Mouse (Mus musculus): ENCODE data around the gene Pnp2. TPM values are rescaled to one million over a fixed set of nuclear protein-coding genes. Genes with fewer than 3 reads are reported as not detected.

Pnp2 gene
- 1.5 and 2.1 TPM in 2 replicates for polyA plus RNA-seq (2021; fragmentation: Nextera tagmentation)
- long read RNA-seq, experiment 1, partial matches to known transcripts, result 0 of 4 reads
- long read RNA-seq, experiment 1, other reads (novel, unspliced or antisense), result 1 of 4 reads
- long read RNA-seq, experiment 2, partial matches to known transcripts, result 0 of 3 reads
- long read RNA-seq, experiment 2, other reads (novel, unspliced or antisense), result 0 of 3 reads

GRCm38 (mm10) chr14:50955942-50956508 lies at the start of gene Pnp2:
Gene Pnp2 (plus strand): TSS chr14:50955992.

DNA sequence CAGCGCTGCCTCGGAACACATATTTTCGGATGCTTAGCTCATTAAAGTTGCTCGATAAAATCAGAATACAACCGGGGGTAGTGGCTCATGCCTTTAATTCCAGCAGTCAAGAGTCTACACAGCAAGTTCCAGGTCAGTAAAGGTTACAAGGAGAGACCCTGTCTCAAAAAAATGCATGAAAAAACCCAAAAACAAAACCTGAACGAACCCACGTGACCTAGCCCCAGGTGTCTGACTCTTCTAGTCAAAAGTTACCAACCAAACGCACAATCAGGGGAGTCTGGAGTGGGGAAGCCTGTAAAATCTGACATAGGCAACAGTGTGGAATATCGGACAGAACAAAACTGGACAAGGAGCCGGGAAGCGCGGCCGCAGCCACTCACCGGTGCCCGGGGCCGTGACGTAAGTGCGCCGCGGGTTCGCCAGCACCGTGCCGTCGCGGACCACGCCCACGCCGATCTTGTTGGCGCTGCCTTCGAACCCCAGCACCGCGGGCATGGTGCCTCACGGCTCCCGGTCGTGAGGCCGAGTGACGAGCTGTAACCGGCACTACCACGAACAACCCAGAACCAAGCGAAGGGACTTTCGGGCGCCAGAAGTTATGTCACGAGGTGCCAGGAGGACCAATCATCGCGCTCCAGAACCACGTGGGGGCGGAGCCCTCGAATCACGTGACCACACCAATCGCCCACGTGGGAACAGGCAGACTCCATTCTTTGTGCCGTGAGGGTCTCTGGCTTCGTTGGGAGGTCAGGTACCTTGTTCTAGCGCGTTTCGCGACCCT lies 31.3 kb upstream of the Pnp2 start, which contains the start of the genes Osgep and Apex1:
Osgep (minus strand) TSS at position 613 of the 784 bp plus-strand sequence.
Apex1 (plus strand) TSS at position 688 of the 784 bp plus-strand sequence.

GRCm38 (mm10) chr14:50930754-50931492 lies 24.9 kb upstream of the Pnp2 start, which contains the start of the genes Pip4p1 and Pnp:
Gene Pip4p1 (minus strand): TSS chr14:50930856.
Gene Pnp (plus strand): TSS chr14:50931082.

GRCm38 (mm10) chr14:50943932-50944667 lies 11.7 kb upstream of the Pnp2 start, which contains the start of gene Gm49342:
Gene Gm49342 (plus strand): TSS chr14:50944517.

GRCm38 (mm10) chr14:51007152-51007801 lies 51.5 kb downstream of the Pnp2 start, which contains the start of gene Rnase10:
Gene Rnase10 (plus strand): TSS chr14:51007751.

Other genes with a start within 250 kb of the Pnp2 start
- not detected in 2 replicates for gene Olfr748, start 248.6 kb upstream of the Pnp2 start, polyA plus RNA-seq (2021; fragmentation: Nextera tagmentation)
- gene Olfr749, start 210.9 kb upstream of the Pnp2 start, polyA plus RNA-seq (2021; fragmentation: Nextera tagmentation), result not detected in 2 replicates
- gene Ttc5, start 170.5 kb upstream of the Pnp2 start, polyA plus RNA-seq (2021; fragmentation: Nextera tagmentation), result 45.5 and 53.6 TPM in 2 replicates
- gene Ccnb1ip1, start 148.3 kb upstream of the Pnp2 start, polyA plus RNA-seq (2021; fragmentation: Nextera tagmentation), result not detected in 2 replicates
- 20.4 and 20.8 TPM in 2 replicates for gene Parp2, start 148.2 kb upstream of the Pnp2 start, polyA plus RNA-seq (2021; fragmentation: Nextera tagmentation)
- 1.5 and 2.0 TPM in 2 replicates for gene Tep1, start 85.4 kb upstream of the Pnp2 start, polyA plus RNA-seq (2021; fragmentation: Nextera tagmentation)
- gene Klhl33, start 58.5 kb upstream of the Pnp2 start, polyA plus RNA-seq (2021; fragmentation: Nextera tagmentation), result 0.61 and 0.65 TPM in 2 replicates
- 58.6 and 80.7 TPM in 2 replicates for gene Osgep, start 31.1 kb upstream of the Pnp2 start, polyA plus RNA-seq (2021; fragmentation: Nextera tagmentation)
- gene Apex1, start 31.0 kb upstream of the Pnp2 start, polyA plus RNA-seq (2021; fragmentation: Nextera tagmentation), result 69.3 and 83.9 TPM in 2 replicates
- 42.9 and 88.9 TPM in 2 replicates for gene Pip4p1, start 25.1 kb upstream of the Pnp2 start, polyA plus RNA-seq (2021; fragmentation: Nextera tagmentation)
- gene Pnp, start 24.9 kb upstream of the Pnp2 start, polyA plus RNA-seq (2021; fragmentation: Nextera tagmentation), result 7.8 and 10.7 TPM in 2 replicates
- gene Gm49342, start 11.5 kb upstream of the Pnp2 start, polyA plus RNA-seq (2021; fragmentation: Nextera tagmentation), result not detected in 2 replicates
- 0.09 and 0.13 TPM in 2 replicates for gene Rnase10, start 51.8 kb downstream of the Pnp2 start, polyA plus RNA-seq (2021; fragmentation: Nextera tagmentation)
- gene Rnase9, start 85.9 kb downstream of the Pnp2 start, polyA plus RNA-seq (2021; fragmentation: Nextera tagmentation), result not detected in 2 replicates
- not detected in 2 replicates for gene Rnase11, start 94.2 kb downstream of the Pnp2 start, polyA plus RNA-seq (2021; fragmentation: Nextera tagmentation)
- gene Rnase12, start 101.7 kb downstream of the Pnp2 start, polyA plus RNA-seq (2021; fragmentation: Nextera tagmentation), result not detected in 2 replicates
- gene Olfr750, start 118.4 kb downstream of the Pnp2 start, polyA plus RNA-seq (2021; fragmentation: Nextera tagmentation), result not detected in 2 replicates
- gene Rnase4, start 135.1 kb downstream of the Pnp2 start, polyA plus RNA-seq (2021; fragmentation: Nextera tagmentation), result 17.0 and 17.2 TPM in 2 replicates
- 3.2 and 3.5 TPM in 2 replicates for gene Ang, start 135.2 kb downstream of the Pnp2 start, polyA plus RNA-seq (2021; fragmentation: Nextera tagmentation)
- gene Eddm3b, start 158.4 kb downstream of the Pnp2 start, polyA plus RNA-seq (2021; fragmentation: Nextera tagmentation), result not detected in 2 replicates
- 0.10 and 0.44 TPM in 2 replicates for gene Rnase6, start 167.9 kb downstream of the Pnp2 start, polyA plus RNA-seq (2021; fragmentation: Nextera tagmentation)
- 1.2 and 1.7 TPM in 2 replicates for gene Rnase1, start 190.8 kb downstream of the Pnp2 start, polyA plus RNA-seq (2021; fragmentation: Nextera tagmentation)
- not detected in 2 replicates for gene Rnase2b, start 206.3 kb downstream of the Pnp2 start, polyA plus RNA-seq (2021; fragmentation: Nextera tagmentation)
- not detected in 2 replicates for gene Ang2, start 243.2 kb downstream of the Pnp2 start, polyA plus RNA-seq (2021; fragmentation: Nextera tagmentation)
- not detected in 2 replicates for gene Ear14, start 247.4 kb downstream of the Pnp2 start, polyA plus RNA-seq (2021; fragmentation: Nextera tagmentation)

All from left cerebral cortex, adult 6 months (tissue).